In genomic region chr16:23403008-23403755, GRCm38 (mm10) we compare ENCODE assay signal across 9 mouse cellular contexts. TPM values are rescaled to one million over a fixed set of nuclear protein-coding genes. Genes with fewer than 3 reads are reported as not detected.
DNase-seq lines count a peak whose midpoint lies in the region; ATAC-seq lines count a peak whose summit lies in the region.
"Had no signal": no experiment of that assay in that cellular context is flagged by ENCODE, and none has a peak within 500 bp of the region (broad histone marks: within the 10 kb centered on the region; RNA-seq: fewer than 3 reads in every experiment).

No protein-coding gene starts in this region.

- ATAC-seq in cerebellum, adult (ENCODE audit: insufficient number of reproducible peaks, low FRiP score, low TSS enrichment): no peak
- peak; percentile 60 for ATAC-seq in midbrain, embryonic 16.5 days

- no peaks in the 10 kb centered on the region for H3K36me3 ChIP-seq in midbrain, embryonic 16.5 days (ENCODE audit: control insufficient read depth, insufficient read depth, low read length)

- H3K4me2 ChIP-seq in midbrain, embryonic 16.5 days (ENCODE audit: low read length): no peak overlapping the region

- H3K4me3 ChIP-seq in midbrain, embryonic 16.5 days (ENCODE audit: low read depth, low read length): no peak overlapping the region

- no peaks in the 10 kb centered on the region for H3K27me3 ChIP-seq in midbrain, embryonic 16.5 days (ENCODE audit: control insufficient read depth, insufficient read depth, low read depth, low read length)

- peak; percentile 21 for DNase-seq in cerebellum, adult 11 months
- peak; percentile 82 to 88 for DNase-seq in cerebellum, postnatal 14 days
- peak; percentile 48 to 50 for DNase-seq in gastrocnemius, adult 8-10 months (ENCODE audit: low spot score in 2 of 2)
- peak; percentile 45 for DNase-seq in kidney, adult 11 months
- DNase-seq in left cerebral cortex, postnatal 25 days (ENCODE audit: low spot score in 2 of 2): peak; percentile 77 to 81
- peak; percentile 69 to 85 for DNase-seq in spleen, postnatal 4 days (ENCODE audit: low spot score in 2 of 2)

- WGBS in midbrain, embryonic 16.5 days: 51% methylated on average over 8 of the region's 8 CpGs

- no peaks in the 10 kb centered on the region for H3K9me3 ChIP-seq in midbrain, embryonic 16.5 days (replicated peaks; ENCODE audit: control insufficient read depth, low read length, poor library complexity, severe bottlenecking)

- intact Hi-C loops in left cerebral cortex, postnatal 25 days (cut with DNase I): loop anchor here (1.0 to 5.0 kb wide), 3 partner anchors 178 to 316 kb away; partner anchors contain the start of gene St6gal1

- H3K4me1 ChIP-seq in midbrain, embryonic 16.5 days (ENCODE audit: control insufficient read depth, insufficient read depth, low read length): no peaks in the 10 kb centered on the region

- no peak overlapping the region for H3K27ac ChIP-seq in midbrain, embryonic 16.5 days (ENCODE audit: low read length)

- H3K9ac ChIP-seq in midbrain, embryonic 16.5 days (ENCODE audit: low read depth, low read length): no peak overlapping the region

RNA-seq across cellular contexts. Expression of gene Rtp1, which starts 25.8 kb away (rescaled TPM):
- not detected for total RNA-seq in gastrocnemius, adult 8-10 months (2022)
- under 1 TPM; 0.23 to 0.25 TPM for total RNA-seq in left cerebral cortex, postnatal 25 days (2021)
- polyA plus RNA-seq in midbrain, embryonic 16.5 days (2015; fragmentation: Nextera tagmentation; extraction: Ambion mirVana): 0.13 and 0.25 TPM in 2 replicates
- polyA plus RNA-seq: small intestine, adult 2 months had no signal

Comparison
In these comparisons a context has a peak if more than half of its experiments do, and no peak if none do; other contexts are left out.
1. DNase-seq: peak in every context shown above with its lines; median percentile 85 in cerebellum, postnatal 14 days; 79 in left cerebral cortex, postnatal 25 days; 77 in spleen, postnatal 4 days; 49 in gastrocnemius, adult 8-10 months; 45 in kidney, adult 11 months; 21 in cerebellum, adult 11 months.